Mouse (Mus musculus) liver, embryonic 11.5 days (tissue): ENCODE results near the gene Mpped2. TPM values are rescaled to one million over a fixed set of nuclear protein-coding genes. Genes with fewer than 3 reads are reported as not detected.

Experiments used
- ATAC-seq: fragments of 200-750 bp; cut with Nextera tagmentation; replicated peaks from 2 replicates; pipeline ENCODE4 v1.8.0; 2017; ENCODE audit warnings: moderate number of reproducible peaks, mild to moderate bottlenecking, moderate TSS enrichment, moderate library complexity; ENCODE audit not compliant: low FRiP score
- DNase-seq: peaks from one replicate; pipeline ENCODE4 v3.0.0-alpha.2; 2017; ENCODE audit warnings: low spot score
- H3K27ac ChIP-seq: fragments of 300-500 bp; sonication (generic); 2 replicates; pipeline ENCODE4 v1.5.1; 2014; ENCODE audit warnings: mild to moderate bottlenecking, low read depth, low read length, control low read depth
- H3K27me3 ChIP-seq: fragments of 300-500 bp; sonication (generic); replicated peaks from 2 replicates; pipeline ENCODE4 v1.6.1; 2014; ENCODE audit warnings: low read length, mixed read lengths; ENCODE audit not compliant: control insufficient read depth, insufficient read depth
- H3K36me3 ChIP-seq: fragments of 300-500 bp; sonication (generic); 2 replicates; pipeline ENCODE4 v1.6.1; 2014; ENCODE audit warnings: mild to moderate bottlenecking, low read length, moderate library complexity, mixed read lengths; ENCODE audit not compliant: control insufficient read depth, insufficient read depth
- H3K4me1 ChIP-seq: fragments of 300-500 bp; sonication (generic); replicated peaks from 2 replicates; pipeline ENCODE4 v1.6.1; 2014; ENCODE audit warnings: low read length, mixed read lengths; ENCODE audit not compliant: control insufficient read depth, insufficient read depth
- H3K4me2 ChIP-seq: fragments of 300-500 bp; sonication (generic); 2 replicates; pipeline ENCODE4 v1.6.1; 2014; ENCODE audit warnings: mild to moderate bottlenecking, control low read depth, moderate library complexity
- H3K4me3 ChIP-seq: fragments of 300-500 bp; sonication (generic); 2 replicates; pipeline ENCODE4 v1.5.1; 2014; ENCODE audit warnings: low read depth, low read length, control low read depth
- H3K9ac ChIP-seq: fragments of 300-500 bp; sonication (generic); 2 replicates; pipeline ENCODE4 v1.6.1; 2014; ENCODE audit warnings: low read depth, low read length, control low read depth
- H3K9me3 ChIP-seq: fragments of 300-500 bp; sonication (generic); 2 replicates; pipeline ENCODE4 v1.6.1; 2016; ENCODE audit warnings: low read length, inconsistent platforms, mixed read lengths; ENCODE audit not compliant: control insufficient read depth
- WGBS: fragments of 180-500 bp; shearing (Covaris S2); extraction: QIAGEN DNeasy Blood & Tissue Kit; methylation state at CpG from one replicate; pipeline ENCODE4 v1.1.7; 2014; 5-methylcytosine and 5-hydroxymethylcytosine counted together
- polyA plus RNA-seq: library from polyadenylated mRNA; unstranded; fragments of >200 nt; fragmentation: Nextera tagmentation; extraction: Ambion mirVana; gene quantifications from 2 replicates; pipeline ENCODE4 v1.2.1, GENCODE M21; 2014

The Mpped2 gene
- polyA plus RNA-seq, 1 experiment from 2014 or later, result 24.7 TPM

GRCm38 (mm10) chr2:106732171-106732570 lies 39.1 kb downstream of the Mpped2 start:
- peak overlapping the region; percentile 7; the same call in 1 of the 2 replicates for H3K4me2 ChIP-seq
- ATAC-seq (peak; percentile 72), DNase-seq (no peak)

GRCm38 (mm10) chr2:106733396-106733795 lies 40.3 kb downstream of the Mpped2 start:
- Histone ChIP-seq H3K9ac (no peak overlapping the region), H3K4me2 (no peak overlapping the region), H3K27ac (no peak overlapping the region), H3K4me1 (peaks cover 33% of the 10 kb centered on the region), H3K36me3 (no peaks in the 10 kb centered on the region), H3K27me3 (no peaks in the 10 kb centered on the region), H3K4me3 (no peak overlapping the region), H3K9me3 (no peaks in the 10 kb centered on the region)
- no peak for DNase-seq
- no peak for ATAC-seq
- 47% methylated on average over 5 of the region's 5 CpGs for WGBS

More at GRCm38 (mm10) chr2:106732171-106732570, 39.1 kb downstream of the Mpped2 start:
- Histone ChIP-seq H3K27ac (no peak overlapping the region; the same call in 1 of the 2 replicates), H3K9me3 (no peaks in the 10 kb centered on the region), H3K36me3 (no peaks in the 10 kb centered on the region), H3K4me3 (no peak overlapping the region), H3K4me1 (peaks cover 33% of the 10 kb centered on the region), H3K27me3 (no peaks in the 10 kb centered on the region), H3K9ac (no peak overlapping the region)
- 12% methylated on average over 3 of the region's 3 CpGs for WGBS

- 33% methylated on average over 4 of the region's 4 CpGs for WGBS
- DNase-seq, result no peak
- ATAC-seq, result no peak
- H3K9me3 ChIP-seq, result no peaks in the 10 kb centered on the region
- peaks cover 33% of the 10 kb centered on the region for H3K4me1 ChIP-seq
- no peak overlapping the region for H3K4me2 ChIP-seq
- no peak overlapping the region for H3K27ac ChIP-seq
- no peaks in the 10 kb centered on the region for H3K36me3 ChIP-seq
- no peaks in the 10 kb centered on the region for H3K27me3 ChIP-seq
- no peak overlapping the region for H3K4me3 ChIP-seq
- H3K9ac ChIP-seq, result no peak overlapping the region
These were observed 40.9 kb downstream of the Mpped2 start for GRCm38 (mm10) chr2:106734004-106734403.

GRCm38 (mm10) chr2:106735211-106735610 lies 42.1 kb downstream of the Mpped2 start:
- peak; percentile 59 for ATAC-seq
- Histone ChIP-seq H3K27ac (no peak overlapping the region), H3K4me3 (no peak overlapping the region), H3K27me3 (no peaks in the 10 kb centered on the region), H3K36me3 (no peaks in the 10 kb centered on the region), H3K9ac (no peak overlapping the region), H3K9me3 (no peaks in the 10 kb centered on the region), H3K4me1 (peaks cover 33% of the 10 kb centered on the region), H3K4me2 (peak overlapping the region; percentile 9; the same call in 1 of the 2 replicates)
- 66% methylated on average over 5 of the region's 5 CpGs for WGBS
- DNase-seq, result no peak

GRCm38 (mm10) chr2:106735792-106736359 lies 42.8 kb downstream of the Mpped2 start:
- H3K36me3 ChIP-seq, result no peaks in the 10 kb centered on the region
- peaks cover 33% of the 10 kb centered on the region for H3K4me1 ChIP-seq
- H3K4me3 ChIP-seq, result no peak overlapping the region
- no peaks in the 10 kb centered on the region for H3K9me3 ChIP-seq
- no peaks in the 10 kb centered on the region for H3K27me3 ChIP-seq
- H3K27ac ChIP-seq, result no peak overlapping the region
- ATAC-seq (no peak), DNase-seq (no peak)
- no peak overlapping the region for H3K4me2 ChIP-seq
- WGBS, result 87% methylated on average over 15 of the region's 15 CpGs
- no peak overlapping the region for H3K9ac ChIP-seq

GRCm38 (mm10) chr2:106738951-106739350 lies 45.9 kb downstream of the Mpped2 start:
- WGBS, result 83% methylated on average over 5 of the region's 5 CpGs
- no peak for ATAC-seq

GRCm38 (mm10) chr2:106744086-106744485 lies 51.0 kb downstream of the Mpped2 start:
- Histone ChIP-seq H3K9me3 (no peaks in the 10 kb centered on the region), H3K9ac (no peak overlapping the region), H3K27me3 (no peaks in the 10 kb centered on the region), H3K4me1 (no peaks in the 10 kb centered on the region), H3K4me2 (no peak overlapping the region), H3K36me3 (no peaks in the 10 kb centered on the region), H3K4me3 (no peak overlapping the region), H3K27ac (no peak overlapping the region)
- ATAC-seq, result no peak
- DNase-seq, result no peak
- 86% methylated on average over 4 of the region's 4 CpGs for WGBS

More at GRCm38 (mm10) chr2:106738951-106739350, 45.9 kb downstream of the Mpped2 start:
- Histone ChIP-seq H3K4me2 (no peak overlapping the region), H3K9ac (no peak overlapping the region), H3K4me1 (peaks cover 12% of the 10 kb centered on the region), H3K27ac (no peak overlapping the region), H3K27me3 (no peaks in the 10 kb centered on the region), H3K9me3 (no peaks in the 10 kb centered on the region), H3K36me3 (no peaks in the 10 kb centered on the region), H3K4me3 (no peak overlapping the region)
- DNase-seq, result no peak

GRCm38 (mm10) chr2:106744601-106745000 lies 51.5 kb downstream of the Mpped2 start:
- Histone ChIP-seq H3K9me3 (no peaks in the 10 kb centered on the region), H3K36me3 (no peaks in the 10 kb centered on the region), H3K9ac (no peak overlapping the region), H3K27ac (no peak overlapping the region), H3K4me3 (no peak overlapping the region), H3K4me1 (no peaks in the 10 kb centered on the region), H3K4me2 (no peak overlapping the region), H3K27me3 (no peaks in the 10 kb centered on the region)
- DNase-seq, result no peak
- WGBS, result 73% methylated on average over 14 of the region's 14 CpGs
- ATAC-seq, result no peak

- no peaks in the 10 kb centered on the region for H3K4me1 ChIP-seq
- H3K4me2 ChIP-seq, result no peak overlapping the region
- WGBS, result 68% methylated on average over 1 of the region's 1 CpGs
- H3K27ac ChIP-seq, result no peak overlapping the region
- H3K9ac ChIP-seq, result no peak overlapping the region
- H3K4me3 ChIP-seq, result no peak overlapping the region
- DNase-seq, result no peak
- no peaks in the 10 kb centered on the region for H3K9me3 ChIP-seq
- 0 out of 2 replicates have a peak, but pooled peaks have one; percentile 43 for ATAC-seq
- no peaks in the 10 kb centered on the region for H3K27me3 ChIP-seq
- no peaks in the 10 kb centered on the region for H3K36me3 ChIP-seq
These were observed 52.3 kb downstream of the Mpped2 start for GRCm38 (mm10) chr2:106745364-106745763.
